Mouse (Mus musculus) adrenal gland, adult 2 months (tissue): ENCODE data around the gene Tmem132b. TPM values are rescaled to one million over a fixed set of nuclear protein-coding genes. Genes with fewer than 3 reads are reported as not detected.
"Not testable (repeated sequence)": the region's sequence is repeated elsewhere in the genome, so short reads cannot be mapped to it uniquely, and the experiment has no call there.

Experiments used
- DNase-seq: peaks from one replicate; pipeline ENCODE4 v3.0.0; 2021
- long read RNA-seq: library from polyadenylated mRNA; stranded (forward); transcript quantifications from one replicate; pipeline ENCODE4 v2.0.0, GENCODE M21; 2021
- polyA plus RNA-seq: library from polyadenylated mRNA; depleted of rRNA; stranded (reverse); fragments of >200 nt; gene quantifications from 2 replicates; pipeline ENCODE4 v1.2.3, GENCODE M21; 2012; rRNA removed
- total RNA-seq, 2 experiments: library from RNA; stranded (reverse); gene quantifications; 2 replicates each; pipeline ENCODE4 v1.2.3; 2021

Gene Tmem132b
- total RNA-seq (1 to 10 TPM; 1.5 to 1.7 TPM), polyA plus RNA-seq (0.26 and 1.8 TPM in 2 replicates)
- long read RNA-seq = 0 reads

DNA sequence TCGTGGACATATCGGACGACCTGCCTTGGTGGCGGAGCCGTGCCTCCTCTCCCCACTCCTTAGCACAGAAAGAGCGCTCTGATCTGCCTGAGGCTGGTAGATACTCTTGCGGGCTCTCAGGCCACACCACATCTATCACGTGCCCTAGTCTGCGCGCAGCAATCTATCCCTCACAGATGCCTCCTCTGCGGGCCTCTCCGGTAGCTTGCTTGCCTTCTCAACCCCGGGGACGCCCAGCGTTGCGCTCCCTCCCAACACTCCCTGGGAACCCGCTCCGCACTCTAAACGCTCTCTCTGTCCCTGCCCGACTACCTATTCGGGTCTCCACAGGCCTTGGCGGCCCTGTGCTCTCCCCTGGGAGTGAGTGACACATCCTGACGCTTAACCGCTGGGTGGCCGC is at the start of gene Tmem132b:
Gene Tmem132b, plus strand, starts transcription at position 141 of the 400 bp plus-strand sequence.
- DNase-seq = no peak

GRCm38 (mm10) chr5:125482474-125482873 is 49.1 kb upstream of the Tmem132b start:
- no peak for DNase-seq

GRCm38 (mm10) chr5:125483712-125484611 is 47.6 kb upstream of the Tmem132b start:
- DNase-seq = no peak

GRCm38 (mm10) chr5:125485031-125485778 is 46.4 kb upstream of the Tmem132b start:
- DNase-seq = no peak

GRCm38 (mm10) chr5:125486088-125486487 is 45.5 kb upstream of the Tmem132b start:
- DNase-seq = peak; percentile 64

GRCm38 (mm10) chr5:125487375-125488115 is 44.0 kb upstream of the Tmem132b start:
- DNase-seq = no peak

- no peak for DNase-seq
Observed at GRCm38 (mm10) chr5:125488116-125488455, 43.5 kb upstream of the Tmem132b start.

DNA sequence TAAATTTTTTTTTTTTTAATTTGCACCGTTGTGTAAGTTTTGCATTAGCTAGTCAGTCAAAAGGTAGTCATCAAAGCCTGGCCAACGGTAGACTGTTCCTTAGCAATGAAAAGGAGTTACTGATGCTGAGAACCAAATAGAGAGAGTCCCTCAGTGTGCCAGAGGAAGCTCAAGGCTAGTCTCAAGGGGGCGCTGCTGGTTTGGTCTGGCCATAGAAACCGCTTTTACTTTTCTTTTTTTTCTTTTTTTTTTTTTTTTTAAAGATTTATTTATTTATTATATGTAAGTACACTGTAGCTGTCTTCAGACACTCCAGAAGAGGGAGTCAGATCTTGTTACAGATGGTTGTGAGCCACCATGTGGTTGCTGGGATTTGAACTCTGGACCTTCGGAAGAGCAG is 42.6 kb upstream of the Tmem132b start:
- DNase-seq = not testable (repeated sequence)

DNA sequence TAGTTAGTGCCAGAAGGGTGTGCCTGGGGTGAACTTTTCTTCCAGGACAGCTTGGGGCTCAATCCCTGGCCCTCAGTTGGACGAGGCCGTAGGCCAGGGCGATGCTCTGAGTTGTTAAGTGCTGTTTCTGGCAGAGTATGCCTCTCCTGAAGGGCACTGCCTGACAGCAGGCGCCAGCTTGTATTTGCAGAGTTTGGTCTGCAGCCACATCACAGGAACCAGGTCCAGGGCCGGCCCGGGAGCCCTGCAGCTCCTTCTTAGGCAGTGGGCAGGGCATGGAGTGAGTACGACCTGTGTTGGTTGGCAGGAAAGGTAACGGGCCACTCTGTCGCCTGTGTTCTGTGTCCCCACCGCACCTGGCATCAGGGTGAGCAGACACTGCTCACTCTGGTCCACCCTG is 40.5 kb upstream of the Tmem132b start:
- no peak for DNase-seq

DNA sequence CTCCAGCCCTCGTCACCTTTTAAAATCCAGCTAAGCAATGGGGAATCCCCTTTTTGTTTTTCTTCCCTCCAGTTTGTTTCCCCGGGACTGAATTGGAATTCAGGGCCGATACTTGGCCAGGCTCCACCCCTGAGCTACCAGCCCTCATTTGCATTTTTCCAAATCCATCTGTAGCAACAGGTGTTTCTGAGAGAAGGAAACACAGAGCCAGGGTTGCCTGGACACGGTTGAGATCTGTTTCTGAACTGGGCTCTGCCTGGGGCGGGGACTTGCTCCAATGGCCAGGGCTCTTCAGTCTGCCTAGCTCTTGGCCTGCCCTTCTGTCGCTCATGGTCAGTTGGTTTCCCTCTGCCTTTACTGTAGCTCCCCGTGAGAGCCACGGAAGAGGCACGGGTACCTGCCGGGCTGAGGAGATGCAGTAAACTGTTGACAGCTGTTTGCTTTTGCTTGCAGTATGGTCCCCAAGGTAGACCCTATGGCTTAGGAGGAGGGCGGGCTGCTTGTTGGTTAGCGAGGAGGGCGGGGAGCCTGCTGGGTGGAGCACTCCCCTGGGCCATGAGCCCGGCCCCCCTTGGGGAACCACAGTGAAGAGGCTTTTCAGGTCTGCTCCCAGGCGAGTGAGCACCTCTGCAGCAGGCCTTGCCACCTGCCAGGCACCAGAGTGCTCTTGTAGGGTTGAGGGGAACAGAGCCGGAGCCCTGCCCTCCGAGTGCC is 39.0 kb upstream of the Tmem132b start:
- no peak for DNase-seq

- no peak for DNase-seq
Observed at GRCm38 (mm10) chr5:125493093-125493423, 38.5 kb upstream of the Tmem132b start.

- DNase-seq = peak; percentile 77
Observed at GRCm38 (mm10) chr5:125495655-125496054, 35.9 kb upstream of the Tmem132b start.

- DNase-seq = peak; percentile 73
Observed at GRCm38 (mm10) chr5:125497821-125498600, 33.6 kb upstream of the Tmem132b start.

GRCm38 (mm10) chr5:125501505-125501904 is 30.1 kb upstream of the Tmem132b start:
- no peak for DNase-seq

GRCm38 (mm10) chr5:125502186-125502585 is 29.4 kb upstream of the Tmem132b start:
- DNase-seq = no peak

- DNase-seq = no peak
Observed at GRCm38 (mm10) chr5:125503628-125504027, 27.9 kb upstream of the Tmem132b start.

DNA sequence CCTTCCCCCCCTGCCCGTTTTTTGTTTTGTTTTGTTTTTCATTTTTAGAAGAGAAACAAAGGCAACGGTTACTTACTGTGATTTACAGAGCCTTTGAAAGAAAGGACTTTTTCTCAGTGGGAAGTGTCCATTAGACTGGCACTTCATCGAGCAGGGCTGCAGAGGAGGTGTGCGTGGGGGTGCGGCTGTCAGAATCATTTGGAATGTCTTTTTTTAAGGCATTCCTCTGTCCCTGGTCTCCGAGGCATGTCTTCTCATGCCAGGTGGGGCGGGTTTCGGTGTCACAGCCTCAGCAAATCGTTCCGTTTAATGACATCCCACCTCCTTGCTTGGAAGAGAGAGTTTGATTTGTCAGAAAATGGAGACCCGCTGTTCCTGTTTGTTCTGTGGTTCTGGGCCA is 26.9 kb upstream of the Tmem132b start:
- DNase-seq = no peak

DNA sequence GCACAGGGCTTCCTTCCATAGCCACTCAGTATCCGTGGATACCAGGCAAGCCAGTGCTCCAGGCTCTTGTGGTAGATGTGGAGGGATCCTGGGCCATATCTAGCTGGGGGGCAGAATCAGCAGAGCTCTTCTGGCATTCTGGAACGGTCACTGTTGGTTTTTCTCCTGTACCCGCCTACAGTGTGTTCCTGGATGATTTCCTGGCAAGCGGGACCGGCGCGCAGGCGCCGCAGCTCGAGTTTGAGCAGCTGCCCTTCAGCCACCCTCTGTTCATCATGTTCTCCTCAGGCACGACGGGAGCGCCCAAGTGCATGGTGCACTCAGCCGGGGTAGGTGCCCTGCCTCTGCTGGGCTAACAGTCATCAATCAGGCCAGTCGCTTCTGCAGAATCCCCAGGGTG is 25.6 kb upstream of the Tmem132b start:
- no peak for DNase-seq

- DNase-seq = no peak
Observed at GRCm38 (mm10) chr5:125507582-125507981, 24.0 kb upstream of the Tmem132b start.

DNA sequence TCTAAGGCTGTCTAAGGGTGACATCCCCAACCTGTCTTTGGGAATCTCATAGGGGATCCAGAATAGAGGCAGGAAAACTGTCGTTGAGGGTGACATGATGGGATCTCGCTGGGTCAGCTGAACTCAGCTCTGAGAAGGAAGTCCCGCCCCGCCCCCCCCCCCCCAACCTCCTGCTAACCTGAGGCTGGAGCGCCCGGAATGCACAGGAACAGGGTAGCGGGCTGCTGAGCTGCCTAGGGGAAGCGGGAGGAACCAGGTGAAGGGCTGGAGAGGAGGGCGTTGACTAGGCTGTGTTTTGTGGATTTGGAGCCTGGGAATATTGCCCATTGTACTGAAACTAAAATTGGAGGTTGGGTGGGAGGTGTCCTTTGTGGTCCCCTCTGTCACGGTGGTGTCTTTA is 23.6 kb upstream of the Tmem132b start:
- no peak for DNase-seq

DNA sequence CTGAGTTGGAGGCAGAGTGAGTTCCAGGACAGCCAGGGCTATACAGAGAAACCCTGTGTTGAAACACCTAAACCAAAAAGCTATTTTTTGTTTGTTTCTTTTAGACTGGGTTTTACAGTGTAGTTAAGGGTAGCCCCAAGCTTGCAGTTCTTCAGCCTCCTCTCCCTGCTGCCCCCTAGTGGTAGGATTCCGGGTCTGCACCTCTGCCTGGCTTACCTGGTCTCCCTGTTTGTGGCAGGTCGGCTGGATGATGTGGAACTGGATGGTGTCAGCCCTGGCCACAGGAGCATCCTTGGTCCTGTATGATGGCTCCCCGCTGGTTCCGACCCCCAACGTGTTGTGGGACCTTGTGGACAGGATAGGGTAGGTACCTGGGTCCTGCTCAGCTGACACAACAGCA is 22.0 kb upstream of the Tmem132b start:
- DNase-seq = no peak
